Mouse (Mus musculus) adrenal gland, adult 8-10 months (tissue): ENCODE data around the gene Skor1. TPM values are rescaled to one million over a fixed set of nuclear protein-coding genes. Genes with fewer than 3 reads are reported as not detected.

Experiments
- DNase-seq: peaks from one replicate; pipeline ENCODE4 v3.0.0; 2022
- total RNA-seq, 4 experiments: library from RNA; stranded (reverse); gene quantifications; 2 replicates each; pipeline ENCODE4 v1.2.4; 2022

The Skor1 gene
- total RNA-seq, 4 experiments from 2014 or later: 0.06 to 0.18 (median 0.12) TPM

GRCm38 (mm10) chr9:63089141-63089540, 59.6 kb downstream of the Skor1 start:
- no peak for DNase-seq

Other genes starting within 250 kb of the Skor1 start
- 10 to 100 TPM; 36.0 to 52.7 (median 44.3) TPM for gene Pias1, start 161.0 kb downstream of the Skor1 start, total RNA-seq
- gene Map2k5, start 228.9 kb upstream of the Skor1 start, total RNA-seq: 10 to 100 TPM; 28.8 to 32.4 (median 30.3) TPM